Mouse (Mus musculus) heart, embryonic 16.5 days (tissue): ENCODE results near the gene Pla1a. TPM values are rescaled to one million over a fixed set of nuclear protein-coding genes. Genes with fewer than 3 reads are reported as not detected.

Source experiments
- ATAC-seq: fragments of 200-750 bp; cut with Nextera tagmentation; replicated peaks from 2 replicates; pipeline ENCODE4 v1.8.0; 2017; ENCODE audit warnings: moderate number of reproducible peaks; ENCODE audit not compliant: insufficient read depth, low FRiP score; ENCODE audit errors: extremely low read depth
- H3K27ac ChIP-seq: fragments of 300-500 bp; sonication (generic); 2 replicates; pipeline ENCODE4 v1.5.1; 2014; ENCODE audit warnings: mild to moderate bottlenecking, low read length, control low read depth, moderate library complexity
- H3K27me3 ChIP-seq: fragments of 300-500 bp; sonication (generic); 2 replicates; pipeline ENCODE4 v1.6.1; 2014; ENCODE audit warnings: low read length, mixed read lengths; ENCODE audit not compliant: control insufficient read depth, insufficient read depth
- H3K36me3 ChIP-seq: fragments of 300-500 bp; sonication (generic); 2 replicates; pipeline ENCODE4 v1.6.1; 2014; ENCODE audit not compliant: control insufficient read depth, insufficient read depth
- H3K4me1 ChIP-seq: fragments of 300-500 bp; sonication (generic); 2 replicates; pipeline ENCODE4 v1.6.1; 2014; ENCODE audit warnings: low read length, mixed read lengths; ENCODE audit not compliant: control insufficient read depth, insufficient read depth
- H3K4me2 ChIP-seq: fragments of 300-500 bp; sonication (generic); 2 replicates; pipeline ENCODE4 v1.6.1; 2014; ENCODE audit warnings: low read depth, mild to moderate bottlenecking, control low read depth, low read length
- H3K4me3 ChIP-seq: fragments of 300-500 bp; sonication (generic); 2 replicates; pipeline ENCODE4 v1.5.1; 2014; ENCODE audit warnings: mild to moderate bottlenecking, control low read depth, low read length
- H3K9ac ChIP-seq: fragments of 300-500 bp; sonication (generic); 2 replicates; pipeline ENCODE4 v1.6.1; 2014; ENCODE audit warnings: low read length, control low read depth
- H3K9me3 ChIP-seq: fragments of 300-500 bp; sonication (generic); replicated peaks from 2 replicates; pipeline ENCODE4 v1.6.1; 2016; ENCODE audit warnings: low read length; ENCODE audit not compliant: control insufficient read depth
- WGBS: fragments of 180-500 bp; shearing (Covaris S2); extraction: QIAGEN DNeasy Blood & Tissue Kit; methylation state at CpG from one replicate; pipeline ENCODE4 v1.1.7; 2014; 5-methylcytosine and 5-hydroxymethylcytosine counted together
- polyA plus RNA-seq: library from polyadenylated mRNA; unstranded; fragments of >200 nt; fragmentation: Nextera tagmentation; extraction: Ambion mirVana; gene quantifications from 2 replicates; pipeline ENCODE4 v1.2.1, GENCODE M21; 2015

Gene Pla1a
- polyA plus RNA-seq, 1 experiment from 2014 or later: 3.6 TPM

DNA sequence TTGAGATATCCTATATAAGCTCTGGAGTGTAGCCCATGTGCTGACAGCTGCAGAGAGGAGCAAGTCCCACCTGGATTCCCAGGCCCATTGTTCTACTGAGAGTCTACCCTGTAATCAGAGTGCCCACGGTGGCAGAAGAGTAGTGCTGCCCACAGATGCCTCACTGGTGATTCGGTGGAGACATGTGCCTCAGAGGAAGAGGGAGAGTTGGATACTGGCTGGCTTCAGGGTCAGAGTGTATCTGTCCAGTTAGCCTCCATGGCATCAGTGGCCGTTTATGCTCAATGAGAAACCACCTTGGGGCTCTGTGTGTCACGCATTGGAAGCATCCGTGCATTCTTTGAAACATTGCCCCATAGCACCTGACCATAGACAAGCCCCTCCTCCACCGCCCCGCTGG is 69.3 kb downstream of the Pla1a start:
- Histone ChIP-seq H3K4me1 (peaks cover 30% of the 10 kb centered on the region), H3K36me3 (0 out of 2 replicates have a peak, but pooled peaks cover 2% of the 10 kb centered on the region), H3K27me3 (no peaks in the 10 kb centered on the region), H3K9me3 (no peaks in the 10 kb centered on the region), H3K4me2 (peak overlapping the region; percentile 68), H3K4me3 (peak overlapping the region; percentile 77), H3K27ac (peak overlapping the region; percentile 99), H3K9ac (peak overlapping the region; percentile 91)
- ATAC-seq: no peak
- WGBS: 24% methylated on average over 7 of the region's 7 CpGs

DNA sequence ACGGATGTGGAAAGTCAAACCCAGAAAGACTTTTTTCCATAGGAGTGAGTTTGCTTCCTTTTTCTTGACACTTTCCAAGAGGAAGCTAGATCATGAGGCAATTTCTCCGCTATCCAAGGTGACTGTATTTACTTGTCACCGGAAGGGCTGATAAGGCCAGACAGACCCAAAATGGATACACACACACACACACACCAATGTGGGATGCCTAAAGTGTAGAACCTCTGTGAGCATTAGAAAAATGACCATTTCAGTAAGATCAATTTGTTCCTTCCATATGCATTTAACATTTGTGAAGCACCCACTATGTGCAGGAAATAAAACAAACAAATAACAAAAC is 69.7 kb downstream of the Pla1a start:
- H3K4me3 ChIP-seq: peak overlapping the region; percentile 77
- peak overlapping the region; percentile 68 for H3K4me2 ChIP-seq
- peak overlapping the region; percentile 99 for H3K27ac ChIP-seq
- peak overlapping the region; percentile 91 for H3K9ac ChIP-seq
- peaks cover 27% of the 10 kb centered on the region for H3K4me1 ChIP-seq
- no peak for ATAC-seq
- no peaks in the 10 kb centered on the region for H3K27me3 ChIP-seq
- H3K9me3 ChIP-seq: no peaks in the 10 kb centered on the region
- 9% methylated on average over 3 of the region's 3 CpGs for WGBS
- no peaks in the 10 kb centered on the region for H3K36me3 ChIP-seq

DNA sequence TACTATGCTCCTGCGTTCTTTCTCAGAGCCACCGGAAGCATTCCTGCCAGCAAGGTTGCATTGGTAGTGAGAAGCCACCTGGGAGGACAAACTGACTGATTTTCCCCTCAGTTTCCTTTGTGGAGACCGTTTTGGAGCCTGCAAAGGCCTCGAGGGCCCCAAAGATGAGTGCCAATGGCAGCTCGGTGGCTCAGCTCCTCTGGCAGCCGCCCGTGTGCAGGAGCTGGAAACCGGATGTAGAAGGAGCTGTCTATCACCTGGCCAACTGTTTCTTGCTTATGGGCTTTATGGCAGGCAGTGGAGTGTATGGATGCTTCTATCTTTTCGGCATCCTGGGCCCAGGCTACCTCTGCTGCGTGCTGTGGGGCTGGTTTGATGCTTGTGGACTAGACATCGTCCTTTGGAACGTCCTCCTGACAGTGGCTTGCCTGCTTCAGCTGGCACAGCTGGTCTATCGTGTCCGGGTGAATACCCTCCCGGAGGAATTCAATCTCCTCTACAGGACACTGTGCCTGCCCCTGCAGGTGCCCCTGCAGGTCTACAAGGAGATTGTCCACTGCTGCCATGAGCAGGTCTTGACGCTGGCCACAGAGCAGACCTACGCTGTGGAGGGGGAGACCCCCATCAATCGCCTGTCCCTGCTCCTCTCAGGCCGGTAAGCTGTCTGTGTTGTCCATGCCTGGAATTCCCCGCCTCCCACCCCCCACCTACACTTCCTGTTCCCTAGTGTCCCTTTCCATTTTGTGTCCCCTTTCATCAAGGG is 70.3 kb downstream of the Pla1a start:
- peak overlapping the region; percentile 99 for H3K27ac ChIP-seq
- peaks cover 26% of the 10 kb centered on the region for H3K4me1 ChIP-seq
- H3K4me3 ChIP-seq: peak overlapping the region; percentile 77
- H3K27me3 ChIP-seq: no peaks in the 10 kb centered on the region
- peak overlapping the region; percentile 91 for H3K9ac ChIP-seq
- WGBS: 24% methylated on average over 20 of the region's 20 CpGs
- ATAC-seq: peak; percentile 14; the same call in 1 of the 2 replicates
- H3K4me2 ChIP-seq: peak overlapping the region; percentile 68
- H3K36me3 ChIP-seq: 0 out of 2 replicates have a peak, but pooled peaks cover 2% of the 10 kb centered on the region
- no peaks in the 10 kb centered on the region for H3K9me3 ChIP-seq

DNA sequence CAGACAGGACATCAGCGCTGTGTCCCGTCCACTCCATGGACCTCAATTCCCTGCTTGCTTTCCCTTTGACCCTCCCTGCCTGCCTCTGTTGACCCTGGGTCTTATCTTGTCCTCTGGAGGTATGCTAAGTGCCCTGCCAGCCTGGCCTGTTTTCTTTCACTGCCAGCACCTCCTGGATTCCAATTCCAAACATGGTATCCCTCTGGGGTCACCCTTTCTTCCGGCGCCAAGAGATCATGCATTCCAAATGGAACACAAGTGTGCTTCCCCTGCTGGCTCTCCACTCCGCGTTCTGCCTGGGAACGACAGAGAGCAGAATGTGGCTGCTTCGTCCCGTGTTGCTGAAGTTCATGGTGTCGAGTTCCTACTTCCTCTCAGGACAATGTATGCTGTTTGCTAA is 71.0 kb downstream of the Pla1a start, which contains the start of gene Popdc2:
TSS of gene Popdc2 (plus strand) at position 277 of the 400 bp plus-strand sequence.
- Histone ChIP-seq H3K4me2 (peak within 1 kb of the TSS; percentile 68), H3K36me3 (0 out of 2 replicates have a peak, but pooled peaks cover 2% of the 10 kb centered on the region), H3K9me3 (no peaks in the 10 kb centered on the region), H3K27ac (peak within 1 kb of the TSS; percentile 99), H3K9ac (peak within 1 kb of the TSS; percentile 91), H3K4me3 (peak within 1 kb of the TSS; percentile 77), H3K27me3 (no peaks in the 10 kb centered on the region), H3K4me1 (peaks cover 26% of the 10 kb centered on the region)
- peak; percentile 88 for ATAC-seq
- 7% methylated on average over 10 of the region's 10 CpGs for WGBS

DNA sequence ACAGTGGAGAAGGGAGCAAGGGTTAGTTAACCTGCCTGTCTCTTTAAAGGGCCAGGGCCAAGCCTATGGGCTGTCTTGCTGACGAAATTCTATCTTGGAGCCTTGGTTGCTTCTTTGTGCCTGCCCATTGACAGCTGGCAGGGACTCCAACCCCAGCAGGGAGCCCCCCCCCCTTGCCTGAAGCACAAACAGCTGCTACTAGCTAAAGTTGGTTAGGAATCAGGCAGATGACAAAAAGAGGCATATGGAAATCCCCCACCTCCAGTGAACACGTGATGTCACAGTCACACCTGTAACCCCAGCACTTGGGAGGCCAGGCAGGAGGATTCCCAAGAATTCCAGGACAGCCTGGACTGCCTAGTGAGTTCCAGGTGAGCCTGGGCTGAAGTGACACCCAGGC is 72.6 kb downstream of the Pla1a start:
- H3K4me2 ChIP-seq: peak overlapping the region; percentile 24
- 0 out of 2 replicates have a peak, but pooled peaks cover 2% of the 10 kb centered on the region for H3K36me3 ChIP-seq
- peak overlapping the region; percentile 99 for H3K27ac ChIP-seq
- ATAC-seq: no peak
- peaks cover 26% of the 10 kb centered on the region for H3K4me1 ChIP-seq
- H3K9me3 ChIP-seq: no peaks in the 10 kb centered on the region
- WGBS: 37% methylated on average over 2 of the region's 2 CpGs
- peak overlapping the region; percentile 44; the same call in 1 of the 2 replicates for H3K9ac ChIP-seq
- H3K4me3 ChIP-seq: no peak overlapping the region
- H3K27me3 ChIP-seq: no peaks in the 10 kb centered on the region

DNA sequence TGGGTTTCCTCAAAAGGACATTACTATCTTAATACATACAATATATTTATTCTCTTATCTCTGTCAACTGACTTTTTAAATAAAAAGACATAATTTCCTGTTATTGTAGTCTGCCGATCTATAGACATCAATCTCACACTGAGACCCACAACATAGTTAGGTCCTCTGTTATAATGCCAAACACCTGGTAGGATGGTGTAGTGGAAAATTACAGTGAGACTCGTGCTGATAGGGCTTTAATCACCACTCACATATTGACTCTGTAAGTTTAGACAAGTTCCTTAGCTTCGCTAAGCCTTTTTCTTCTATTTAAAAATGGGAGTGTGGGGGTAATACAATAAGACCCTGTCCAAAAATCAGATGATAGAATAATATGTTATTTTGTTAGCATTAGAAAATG is 73.1 kb downstream of the Pla1a start:
- peaks cover 26% of the 10 kb centered on the region for H3K4me1 ChIP-seq
- ATAC-seq: no peak

DNA sequence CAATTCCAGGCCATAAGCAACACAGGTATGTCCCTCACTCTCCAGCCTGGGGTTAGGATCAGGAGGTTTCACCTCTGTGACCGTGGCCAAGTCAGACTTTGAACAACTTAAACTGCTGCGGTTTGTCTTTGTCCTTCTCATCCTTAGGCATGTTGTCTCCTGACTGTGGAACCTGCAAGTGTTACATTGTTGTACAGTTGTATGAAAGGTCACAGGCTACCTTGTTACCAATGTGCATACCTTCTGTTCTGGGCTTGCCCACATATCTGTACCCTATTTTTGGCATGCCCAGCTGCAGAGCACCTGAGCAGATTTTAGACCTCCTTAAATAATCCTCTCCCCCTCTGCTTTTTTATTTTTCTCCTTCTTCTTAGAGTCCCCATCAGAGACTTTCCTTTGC is 73.7 kb downstream of the Pla1a start:
- Histone ChIP-seq H3K4me2 (no peak overlapping the region), H3K4me1 (peaks cover 27% of the 10 kb centered on the region), H3K4me3 (no peak overlapping the region), H3K9me3 (no peaks in the 10 kb centered on the region), H3K27me3 (no peaks in the 10 kb centered on the region), H3K36me3 (0 out of 2 replicates have a peak, but pooled peaks cover 2% of the 10 kb centered on the region), H3K9ac (no peak overlapping the region), H3K27ac (no peak overlapping the region)
- WGBS: 60% methylated on average over 2 of the region's 2 CpGs
- no peak for ATAC-seq

More for the DNA sequence above, 73.1 kb downstream of the Pla1a start:
- no peak overlapping the region for H3K4me3 ChIP-seq
- no peaks in the 10 kb centered on the region for H3K9me3 ChIP-seq
- 0 out of 2 replicates have a peak, but pooled peaks cover 2% of the 10 kb centered on the region for H3K36me3 ChIP-seq
- peak overlapping the region; percentile 44; the same call in 1 of the 2 replicates for H3K9ac ChIP-seq
- 51% methylated on average over 3 of the region's 3 CpGs for WGBS
- peak overlapping the region; percentile 99 for H3K27ac ChIP-seq
- H3K4me2 ChIP-seq: no peak overlapping the region
- no peaks in the 10 kb centered on the region for H3K27me3 ChIP-seq

DNA sequence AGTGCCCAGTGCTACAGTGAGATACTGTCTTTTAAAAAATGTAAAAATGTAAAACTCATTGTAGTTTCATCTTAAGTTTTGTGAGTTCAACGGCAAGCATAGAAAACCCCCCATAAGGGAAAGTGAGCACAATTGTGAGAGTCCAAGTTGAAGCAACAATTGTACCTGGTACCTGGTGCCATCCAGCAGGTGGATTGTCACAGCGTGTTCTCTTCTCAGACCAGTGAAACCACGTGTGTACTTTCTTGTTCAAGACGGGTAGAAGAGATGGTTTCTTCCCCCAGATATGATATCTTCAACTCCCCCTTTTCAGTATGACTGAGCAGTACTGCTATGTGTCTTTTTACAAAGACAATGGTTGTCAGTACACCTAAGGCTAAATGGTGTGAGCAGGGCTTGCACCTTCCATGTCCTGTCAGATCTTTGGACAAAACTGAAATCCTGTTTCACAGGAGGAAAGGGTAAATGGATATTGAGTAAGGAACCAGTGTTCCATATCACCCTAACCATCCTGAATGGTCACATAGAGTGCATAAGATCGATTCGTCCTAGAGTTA is 74.6 kb downstream of the Pla1a start:
- peaks cover 31% of the 10 kb centered on the region for H3K4me1 ChIP-seq
- H3K4me3 ChIP-seq: no peak overlapping the region
- H3K4me2 ChIP-seq: no peak overlapping the region
- 88% methylated on average over 6 of the region's 6 CpGs for WGBS
- H3K9ac ChIP-seq: no peak overlapping the region
- no peak overlapping the region for H3K27ac ChIP-seq
- H3K9me3 ChIP-seq: no peaks in the 10 kb centered on the region
- H3K36me3 ChIP-seq: 0 out of 2 replicates have a peak, but pooled peaks cover 2% of the 10 kb centered on the region
- ATAC-seq: no peak
- no peaks in the 10 kb centered on the region for H3K27me3 ChIP-seq
